Mouse (Mus musculus): ENCODE data around the gene E130114P18Rik.
A peak's percentile ranks its signal among the peaks of the same experiment; 100 is the strongest.

Gene E130114P18Rik

DNA sequence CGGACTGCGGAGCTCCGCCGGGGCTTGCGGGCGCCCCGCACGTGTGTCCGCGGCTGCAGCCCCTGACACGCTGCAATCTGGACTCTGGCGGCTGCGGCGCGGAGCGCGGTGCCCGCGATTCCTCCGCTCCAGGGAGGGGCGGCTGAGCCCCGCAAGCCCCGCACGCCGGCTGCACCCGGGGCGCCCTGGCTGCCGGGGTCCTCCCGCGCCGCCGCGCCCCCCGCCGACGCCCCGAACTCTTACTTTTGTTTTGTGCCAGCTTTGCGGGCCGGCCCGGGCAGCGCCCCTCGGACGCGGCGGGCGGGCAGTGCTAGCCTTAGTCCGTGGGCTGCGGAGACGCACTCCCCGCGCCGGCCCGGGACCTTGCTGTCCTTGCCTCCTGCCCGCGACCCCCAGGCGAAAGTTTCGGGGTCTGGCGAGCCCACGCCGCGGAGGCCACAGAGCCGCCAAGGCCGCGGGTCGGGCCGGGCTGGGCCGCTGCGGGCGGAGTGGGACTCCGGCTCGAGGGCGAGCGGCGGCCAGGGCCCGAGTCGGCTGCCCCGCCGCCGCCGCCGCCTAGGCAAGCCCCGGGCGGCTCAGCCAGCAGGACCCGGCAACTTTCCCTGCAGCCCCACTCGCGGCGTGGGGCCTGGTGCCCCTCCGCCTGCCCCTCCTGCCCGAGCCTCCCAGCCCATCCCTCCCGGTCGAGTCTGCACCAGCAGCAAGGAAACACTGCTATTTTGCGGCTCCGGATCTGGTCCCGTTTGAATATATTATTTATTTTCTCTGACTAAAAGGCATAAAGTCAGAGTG, 529 bp upstream of the E130114P18Rik start:
- no peak for DNase-seq (ENCODE audit: extremely low read depth, low read depth, low spot score)

GRCm38 (mm10) chr4:97777081-97777705, 685 bp downstream of the E130114P18Rik start:
- no peak for DNase-seq (ENCODE audit: extremely low read depth, low read depth, low spot score)

DNA sequence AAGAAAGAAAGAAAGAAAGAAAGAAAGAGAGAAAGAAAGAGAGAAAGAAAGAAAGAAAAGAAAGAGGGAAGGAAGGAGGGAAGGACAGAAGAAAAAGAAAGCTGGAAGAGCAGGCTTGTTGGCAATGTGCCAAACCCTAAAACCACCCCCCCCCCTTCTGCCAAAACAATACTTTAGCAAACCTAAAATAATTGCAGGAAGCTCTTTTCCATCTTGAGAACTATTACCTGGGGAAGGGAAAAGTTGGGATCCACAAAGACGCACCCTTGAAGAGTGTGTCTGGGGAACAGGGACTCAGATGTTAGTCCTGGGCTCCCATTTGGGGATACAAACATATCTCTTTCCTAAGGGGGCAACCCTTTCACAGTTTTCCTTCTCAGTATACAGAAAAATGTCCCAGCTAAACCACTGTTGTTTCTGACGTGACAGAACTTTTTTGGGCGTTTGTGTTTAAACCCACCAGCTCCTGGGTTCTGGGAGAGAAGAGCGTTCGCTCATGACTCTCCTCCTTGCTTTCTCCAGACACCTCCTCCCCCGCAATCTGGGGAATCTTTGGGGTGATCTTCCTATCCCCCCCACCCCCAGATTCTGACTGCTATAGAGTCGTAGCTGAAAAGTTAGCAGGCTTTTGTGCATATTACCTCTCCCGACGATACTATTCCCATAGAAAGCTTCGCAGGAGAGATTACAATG, 1.3 kb downstream of the E130114P18Rik start:
- DNase-seq (ENCODE audit: extremely low read depth, low read depth, low spot score), result no peak

- DNase-seq (ENCODE audit: extremely low read depth, low read depth, low spot score), result no peak
Measured at GRCm38 (mm10) chr4:97775494-97776265, 2.2 kb downstream of the E130114P18Rik start.

DNA sequence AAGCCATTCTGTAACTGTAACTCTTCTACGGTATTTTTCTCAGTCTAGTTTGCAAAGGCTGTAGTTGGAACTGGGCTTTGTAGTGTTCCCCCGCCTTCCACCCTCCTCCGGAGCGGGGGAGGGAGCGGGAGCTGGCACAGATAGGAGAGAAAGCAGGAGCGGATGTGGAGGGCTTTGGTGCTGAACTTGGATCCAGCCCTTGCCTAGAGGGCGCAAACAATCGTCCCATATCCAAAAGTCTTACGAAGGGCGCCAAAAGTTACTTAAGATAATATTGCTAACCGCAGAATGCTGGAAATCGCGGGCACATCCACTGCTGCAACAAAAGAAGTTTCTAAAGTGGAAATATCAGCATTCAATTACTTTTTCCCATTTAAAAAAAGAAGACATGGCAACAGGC, 2.8 kb downstream of the E130114P18Rik start:
- DNase-seq (ENCODE audit: extremely low read depth, low read depth, low spot score), result peak; percentile 93

GRCm38 (mm10) chr4:97774446-97774950, 3.4 kb downstream of the E130114P18Rik start:
- no peak for DNase-seq (ENCODE audit: extremely low read depth, low read depth, low spot score)

DNA sequence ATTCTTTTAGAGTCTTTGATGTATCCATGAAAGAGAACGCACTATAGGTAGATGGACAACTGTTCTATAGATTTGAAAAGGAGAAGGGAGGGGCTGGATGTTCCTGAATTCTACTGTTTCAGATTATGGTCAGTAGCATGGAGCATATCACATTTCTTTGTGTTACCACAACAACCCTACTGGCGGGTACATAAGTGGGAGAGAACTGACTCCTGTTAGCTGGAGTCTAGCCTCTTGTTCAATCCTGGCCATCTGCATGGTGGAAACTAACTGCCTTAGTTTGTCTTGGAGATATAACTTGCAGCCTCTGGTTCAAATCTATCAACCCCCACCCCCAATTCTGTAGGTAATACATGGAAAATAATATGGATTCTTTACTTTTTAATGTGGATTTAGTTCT, 4.1 kb downstream of the E130114P18Rik start:
- no peak for DNase-seq (ENCODE audit: extremely low read depth, low read depth, low spot score)

- peak; percentile 95 for DNase-seq (ENCODE audit: extremely low read depth, low read depth, low spot score)
Measured at GRCm38 (mm10) chr4:97773110-97773593, 4.7 kb downstream of the E130114P18Rik start.

GRCm38 (mm10) chr4:97772641-97773040, 5.2 kb downstream of the E130114P18Rik start, which contains the start of gene Nfia:
Gene Nfia, plus strand, starts transcription at chr4:97772734.
- no peak for DNase-seq (ENCODE audit: extremely low read depth, low read depth, low spot score)

- DNase-seq (ENCODE audit: extremely low read depth, low read depth, low spot score), result no peak
Measured at GRCm38 (mm10) chr4:97772084-97772484, 5.8 kb downstream of the E130114P18Rik start.

DNA sequence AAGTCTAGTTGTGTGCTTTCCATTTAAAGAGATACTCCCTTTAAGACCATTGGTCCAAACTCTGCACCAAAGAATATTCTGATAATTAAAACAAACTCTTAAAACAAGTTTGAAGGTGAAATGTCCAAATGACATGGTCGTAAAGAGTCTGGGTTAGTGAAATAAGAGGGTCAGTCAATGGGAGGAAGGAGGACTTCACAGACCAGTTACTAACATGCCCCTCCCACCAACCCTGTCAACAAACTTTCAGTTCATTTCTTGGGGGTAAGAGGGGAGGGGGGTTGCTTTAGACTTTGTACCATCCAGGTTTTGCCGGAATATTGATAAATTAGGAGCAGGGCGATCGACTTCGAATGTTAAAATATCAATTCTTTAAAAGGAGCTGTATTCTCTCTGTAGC, 6.5 kb downstream of the E130114P18Rik start:
- no peak for DNase-seq (ENCODE audit: extremely low read depth, low read depth, low spot score)

DNA sequence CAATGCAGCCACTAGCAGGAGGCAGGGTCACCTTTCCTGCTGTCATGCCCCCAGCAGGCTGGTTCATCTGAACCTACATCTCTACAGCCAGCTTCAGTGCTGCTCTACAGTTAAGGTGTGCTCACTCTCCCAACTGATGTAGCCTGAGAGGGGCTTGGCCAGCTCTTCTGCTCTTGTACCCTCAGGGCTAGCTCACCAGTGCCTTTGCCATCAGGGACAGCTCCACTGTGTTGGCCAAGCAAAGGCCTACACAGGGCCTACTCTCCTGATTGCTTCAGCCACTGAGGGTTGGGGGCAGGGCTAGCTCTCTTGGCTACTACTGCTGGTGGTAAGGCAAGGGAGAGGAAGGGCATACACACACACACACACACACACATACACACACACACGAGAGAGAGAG, 8.0 kb downstream of the E130114P18Rik start:
- DNase-seq (ENCODE audit: extremely low read depth, low read depth, low spot score), result no peak

DNA sequence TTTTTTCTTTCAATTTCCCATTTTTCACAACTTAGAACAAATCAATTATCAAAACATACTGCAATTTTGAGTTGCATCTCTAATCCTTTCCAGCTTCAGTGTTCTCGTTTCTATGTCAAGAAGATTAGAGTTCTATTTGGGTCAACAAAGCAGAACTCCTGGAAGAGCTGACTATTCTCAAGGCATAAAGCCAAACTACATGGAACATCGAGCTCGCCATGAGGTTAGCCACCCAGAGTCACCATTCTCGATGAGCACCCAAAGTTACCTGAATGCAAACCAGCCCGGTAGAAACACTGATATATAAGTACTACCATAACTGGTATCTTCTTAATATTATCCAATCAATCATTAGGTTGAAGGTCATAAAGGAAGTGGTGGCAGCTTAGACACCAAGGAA, 10.4 kb downstream of the E130114P18Rik start:
- DNase-seq (ENCODE audit: extremely low read depth, low read depth, low spot score), result no peak

- no peak for DNase-seq (ENCODE audit: extremely low read depth, low read depth, low spot score)
Measured at GRCm38 (mm10) chr4:97767025-97767424, 10.9 kb downstream of the E130114P18Rik start.

- no peak for DNase-seq (ENCODE audit: extremely low read depth, low read depth, low spot score)
Measured at GRCm38 (mm10) chr4:97766100-97766499, 11.8 kb downstream of the E130114P18Rik start.

GRCm38 (mm10) chr4:97765341-97766020, 12.4 kb downstream of the E130114P18Rik start:
- no peak for DNase-seq (ENCODE audit: extremely low read depth, low read depth, low spot score)

- no peak for DNase-seq (ENCODE audit: extremely low read depth, low read depth, low spot score)
Measured at GRCm38 (mm10) chr4:97764616-97765015, 13.3 kb downstream of the E130114P18Rik start.

DNA sequence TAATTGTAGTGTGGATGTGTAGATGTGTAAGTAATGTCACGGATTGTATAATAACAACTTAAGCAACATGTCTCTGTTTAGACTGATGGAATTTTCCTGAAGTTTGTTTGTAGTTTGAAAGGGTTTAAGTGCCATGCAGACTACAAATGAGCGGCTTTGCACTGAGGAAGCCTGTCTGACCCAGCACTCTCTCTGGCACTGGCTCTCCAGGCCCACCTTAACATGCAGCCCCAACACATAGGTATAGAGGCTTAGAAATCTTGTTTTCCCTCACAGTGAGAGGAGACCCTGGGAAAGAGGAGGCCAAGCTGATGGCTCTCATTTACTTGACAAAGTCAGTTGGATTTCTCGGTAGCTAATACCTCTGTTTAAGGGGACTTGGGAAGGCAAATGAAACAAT, 19.2 kb downstream of the E130114P18Rik start:
- DNase-seq (ENCODE audit: extremely low read depth, low read depth, low spot score), result no peak

DNA sequence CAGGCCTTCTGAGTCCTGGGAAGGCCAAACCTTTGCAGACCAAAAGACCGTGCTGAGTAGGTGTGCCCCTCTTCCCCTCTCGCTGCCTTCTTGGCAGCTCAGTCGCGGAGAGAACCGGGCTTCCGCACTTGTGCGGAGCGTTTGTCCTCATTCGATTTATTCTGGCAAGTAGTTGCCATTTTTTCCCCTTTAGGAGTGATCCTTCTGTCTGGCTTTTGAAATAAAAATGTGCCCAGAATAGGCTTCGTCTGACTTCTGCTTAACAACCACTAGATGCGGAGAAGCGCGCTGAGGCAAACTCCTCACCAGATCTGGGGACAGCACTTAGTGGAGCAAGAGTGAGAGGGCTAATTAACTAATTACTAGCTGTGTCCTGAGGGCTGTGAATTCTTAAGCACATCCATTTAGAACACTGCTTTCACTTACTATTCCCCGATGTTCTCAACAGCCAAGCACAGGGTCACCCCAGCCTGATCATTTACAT, 19.9 kb downstream of the E130114P18Rik start:
- DNase-seq (ENCODE audit: extremely low read depth, low read depth, low spot score), result no peak
